Mouse (Mus musculus) heart, postnatal 0 days (tissue): ENCODE measurements around the gene Cyp27b1.

Source experiments
- CTCF ChIP-seq: IDR thresholded peaks from 2 replicates; pipeline ENCODE4 v1.5.1; 2016; ENCODE audit warnings: antibody characterized with exemption, control low read depth, low read depth
- EP300 ChIP-seq: IDR thresholded peaks from 2 replicates; pipeline ENCODE4 v1.6.1; 2016; ENCODE audit warnings: antibody characterized with exemption, low read depth

DNA sequence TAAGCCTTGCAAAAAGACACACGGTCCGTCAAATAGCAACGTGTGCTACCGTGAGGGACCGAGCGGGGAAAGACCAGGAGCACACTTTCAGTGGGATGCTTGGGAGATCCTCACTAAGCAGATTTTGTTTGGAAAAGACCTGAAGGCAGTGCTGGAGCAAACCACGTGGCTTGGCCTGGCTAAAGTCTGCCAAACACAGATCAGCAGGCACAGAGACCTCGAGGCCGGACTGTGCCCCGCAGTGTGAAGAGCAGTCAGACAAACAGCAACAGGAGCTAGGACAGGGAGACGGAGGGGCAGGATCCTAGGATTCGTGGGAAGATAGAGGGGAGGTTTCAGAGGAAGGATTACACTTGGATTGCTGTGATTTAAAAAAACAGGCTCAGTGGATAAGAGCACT is 11.8 kb upstream of the Cyp27b1 start:
- no peak for TF ChIP-seq EP300
- no peak for TF ChIP-seq CTCF
